Mouse (Mus musculus): ENCODE measurements around the gene Anpep.
A peak's percentile ranks its signal among the peaks of the same experiment; 100 is the strongest.
"Not testable (repeated sequence)": the region's sequence is repeated elsewhere in the genome, so short reads cannot be mapped to it uniquely, and the experiment has no call there.

Gene Anpep

GRCm38 (mm10) chr7:79810611-79811506, 50.0 kb downstream of the Anpep start, which contains the start of gene Mesp2:
Gene Mesp2, plus strand, starts transcription at chr7:79810727.
- peak; percentile 64 for DNase-seq (ENCODE audit: low spot score)

- DNase-seq (ENCODE audit: low spot score): no peak
Observed at GRCm38 (mm10) chr7:79808561-79808960, 52.3 kb downstream of the Anpep start.

- DNase-seq (ENCODE audit: low spot score): peak; percentile 35
Observed at GRCm38 (mm10) chr7:79803887-79804286, 57.0 kb downstream of the Anpep start.

GRCm38 (mm10) chr7:79802037-79802436, 58.8 kb downstream of the Anpep start:
- DNase-seq (ENCODE audit: low spot score): peak; percentile 54

- peak; percentile 60 for DNase-seq (ENCODE audit: low spot score)
Observed at GRCm38 (mm10) chr7:79801391-79801790, 59.5 kb downstream of the Anpep start.

GRCm38 (mm10) chr7:79800336-79800735, 60.5 kb downstream of the Anpep start:
- DNase-seq (ENCODE audit: low spot score): no peak

GRCm38 (mm10) chr7:79799506-79799905, 61.4 kb downstream of the Anpep start:
- DNase-seq (ENCODE audit: low spot score): no peak

GRCm38 (mm10) chr7:79799048-79799447, 61.8 kb downstream of the Anpep start:
- DNase-seq (ENCODE audit: low spot score): peak; percentile 75

- DNase-seq (ENCODE audit: low spot score): no peak
Observed at GRCm38 (mm10) chr7:79798606-79799005, 62.3 kb downstream of the Anpep start.

GRCm38 (mm10) chr7:79793688-79794087, 67.2 kb downstream of the Anpep start, which contains the start of gene Mesp1:
Gene Mesp1, minus strand, starts transcription at chr7:79793788.
- DNase-seq (ENCODE audit: low spot score): no peak

GRCm38 (mm10) chr7:79792635-79793421, 68.0 kb downstream of the Anpep start:
- no peak for DNase-seq (ENCODE audit: low spot score)

- DNase-seq (ENCODE audit: low spot score): not testable (repeated sequence)
Observed at GRCm38 (mm10) chr7:79789812-79790211, 71.0 kb downstream of the Anpep start.

- DNase-seq (ENCODE audit: low spot score): peak; percentile 68
Observed at GRCm38 (mm10) chr7:79786295-79786694, 74.6 kb downstream of the Anpep start.

GRCm38 (mm10) chr7:79782516-79782855, 78.4 kb downstream of the Anpep start:
- no peak for DNase-seq (ENCODE audit: low spot score)

- DNase-seq (ENCODE audit: low spot score): no peak
Observed at GRCm38 (mm10) chr7:79781826-79782515, 78.9 kb downstream of the Anpep start.

- peak; percentile 73 for DNase-seq (ENCODE audit: low spot score)
Observed at GRCm38 (mm10) chr7:79780647-79781626, 79.9 kb downstream of the Anpep start.

Measured in lung, postnatal 25 days (tissue).